Mouse (Mus musculus) limb, embryonic 11.5 days (tissue): Measurements from ENCODE around the gene Mettl26. TPM values are rescaled to one million over a fixed set of nuclear protein-coding genes. Genes with fewer than 3 reads are reported as not detected.

Experiments used
- ATAC-seq: fragments of 200-750 bp; cut with Nextera tagmentation; 2 replicates; pipeline ENCODE4 v1.8.0; 2017; ENCODE audit warnings: low read depth; ENCODE audit not compliant: insufficient number of reproducible peaks, low FRiP score, low TSS enrichment
- DNase-seq: peaks from one replicate; pipeline ENCODE4 v3.0.0-alpha.2; 2015; ENCODE audit warnings: low spot score
- H3K27ac ChIP-seq: fragments of 300-500 bp; sonication (generic); replicated peaks from 2 replicates; pipeline ENCODE4 v1.5.1; 2014; ENCODE audit warnings: low read depth, mild to moderate bottlenecking, low read length
- H3K27me3 ChIP-seq: fragments of 300-500 bp; sonication (generic); 2 replicates; pipeline ENCODE4 v1.6.1; 2014; ENCODE audit warnings: mild to moderate bottlenecking, low read length, mixed read lengths; ENCODE audit not compliant: control insufficient read depth, insufficient read depth
- H3K36me3 ChIP-seq: fragments of 300-500 bp; sonication (generic); 2 replicates; pipeline ENCODE4 v1.6.1; 2014; ENCODE audit warnings: mild to moderate bottlenecking, low read length, moderate library complexity, mixed read lengths; ENCODE audit not compliant: control insufficient read depth, insufficient read depth
- H3K4me1 ChIP-seq: fragments of 300-500 bp; sonication (generic); 2 replicates; pipeline ENCODE4 v1.6.1; 2014; ENCODE audit warnings: low read length, mixed read lengths; ENCODE audit not compliant: control insufficient read depth, insufficient read depth
- H3K4me2 ChIP-seq: fragments of 300-500 bp; sonication (generic); 2 replicates; pipeline ENCODE4 v1.6.1; 2014; ENCODE audit warnings: low read depth, mild to moderate bottlenecking, moderate library complexity; ENCODE audit not compliant: severe bottlenecking
- H3K4me3 ChIP-seq: fragments of 300-500 bp; sonication (generic); 2 replicates; pipeline ENCODE4 v1.5.1; 2014; ENCODE audit warnings: low read depth, low read length
- H3K9ac ChIP-seq: fragments of 300-500 bp; sonication (generic); 2 replicates; pipeline ENCODE4 v1.6.1; 2014; ENCODE audit warnings: mild to moderate bottlenecking, low read length
- H3K9me3 ChIP-seq: fragments of 300-500 bp; sonication (generic); 2 replicates; pipeline ENCODE4 v1.6.1; 2016; ENCODE audit warnings: low read length; ENCODE audit not compliant: control insufficient read depth
- WGBS: fragments of 180-500 bp; shearing (Covaris S2); extraction: QIAGEN DNeasy Blood & Tissue Kit; methylation state at CpG from one replicate; pipeline ENCODE4 v1.1.7; 2014; 5-methylcytosine and 5-hydroxymethylcytosine counted together
- polyA plus RNA-seq: library from polyadenylated mRNA; unstranded; fragments of >200 nt; fragmentation: Nextera tagmentation; extraction: Ambion mirVana; gene quantifications from 2 replicates; pipeline ENCODE4 v1.2.1, GENCODE M21; 2014

The Mettl26 gene
- polyA plus RNA-seq, result 55.9 and 60.9 TPM in 2 replicates

- peak; percentile 55; the same call in 1 of the 2 replicates for ATAC-seq
- peak within 1 kb of the TSS; percentile 88 for H3K4me2 ChIP-seq
Measured at GRCm38 (mm10) chr17:25874721-25875170, at the start of gene Mettl26. Gene Mettl26 (plus strand): TSS chr17:25875074.

GRCm38 (mm10) chr17:25825311-25825710, 49.6 kb upstream of the Mettl26 start:
- no peak overlapping the region for H3K27ac ChIP-seq
- WGBS, result 88% methylated on average over 6 of the region's 6 CpGs
- no peaks in the 10 kb centered on the region for H3K9me3 ChIP-seq
- no peak for ATAC-seq
- no peak overlapping the region for H3K4me2 ChIP-seq
- H3K9ac ChIP-seq, result no peak overlapping the region
- peaks cover 5% of the 10 kb centered on the region; the same call in 1 of the 2 replicates for H3K36me3 ChIP-seq
- H3K27me3 ChIP-seq, result peaks cover 5% of the 10 kb centered on the region
- no peak overlapping the region for H3K4me3 ChIP-seq
- DNase-seq, result no peak
- H3K4me1 ChIP-seq, result peaks cover 23% of the 10 kb centered on the region

More at GRCm38 (mm10) chr17:25874721-25875170, at the start of gene Mettl26:
- H3K27me3 ChIP-seq, result no peaks in the 10 kb centered on the region
- peak within 1 kb of the TSS; percentile 76 for H3K4me3 ChIP-seq
- H3K4me1 ChIP-seq, result peaks cover 11% of the 10 kb centered on the region
- peak within 1 kb of the TSS; percentile 53 for H3K27ac ChIP-seq
- H3K9ac ChIP-seq, result peak within 1 kb of the TSS; percentile 72
- under 1% methylated on average over 25 of the region's 25 CpGs for WGBS
- 0 out of 2 replicates have a peak, but pooled peaks cover 4% of the 10 kb centered on the region for H3K36me3 ChIP-seq
- no peaks in the 10 kb centered on the region for H3K9me3 ChIP-seq
- DNase-seq, result peak; percentile 100

- DNase-seq (no peak), ATAC-seq (no peak)
- H3K4me1 ChIP-seq, result peaks cover 23% of the 10 kb centered on the region
- no peak overlapping the region for H3K4me2 ChIP-seq
- no peak overlapping the region for H3K4me3 ChIP-seq
- H3K9ac ChIP-seq, result no peak overlapping the region
- 93% methylated on average over 27 of the region's 27 CpGs for WGBS
- H3K9me3 ChIP-seq, result no peaks in the 10 kb centered on the region
- H3K27ac ChIP-seq, result no peak overlapping the region
- H3K27me3 ChIP-seq, result no peaks in the 10 kb centered on the region
- peaks cover 13% of the 10 kb centered on the region for H3K36me3 ChIP-seq
Measured at GRCm38 (mm10) chr17:25825984-25826570, 48.8 kb upstream of the Mettl26 start.

- Histone ChIP-seq H3K36me3 (peaks cover 17% of the 10 kb centered on the region), H3K4me1 (peaks cover 32% of the 10 kb centered on the region)
- no peak for DNase-seq
Measured at GRCm38 (mm10) chr17:25827011-25827410, 47.9 kb upstream of the Mettl26 start.

GRCm38 (mm10) chr17:25827546-25828222, 47.2 kb upstream of the Mettl26 start:
- Histone ChIP-seq H3K27ac (no peak overlapping the region), H3K36me3 (peaks cover 17% of the 10 kb centered on the region), H3K4me2 (no peak overlapping the region), H3K9me3 (no peaks in the 10 kb centered on the region), H3K27me3 (no peaks in the 10 kb centered on the region), H3K9ac (no peak overlapping the region), H3K4me1 (peaks cover 34% of the 10 kb centered on the region), H3K4me3 (peak overlapping the region; percentile 48; the same call in 1 of the 2 replicates)
- no peak for DNase-seq
- ATAC-seq, result no peak
- WGBS, result 93% methylated on average over 21 of the region's 22 CpGs

More at GRCm38 (mm10) chr17:25827011-25827410, 47.9 kb upstream of the Mettl26 start:
- Histone ChIP-seq H3K27me3 (no peaks in the 10 kb centered on the region), H3K9me3 (no peaks in the 10 kb centered on the region), H3K4me2 (no peak overlapping the region), H3K9ac (no peak overlapping the region), H3K4me3 (no peak overlapping the region), H3K27ac (no peak overlapping the region)
- ATAC-seq, result no peak
- WGBS, result 92% methylated on average over 13 of the region's 13 CpGs

- peaks cover 17% of the 10 kb centered on the region for H3K36me3 ChIP-seq
- peak overlapping the region; percentile 85 for H3K4me2 ChIP-seq
- H3K9ac ChIP-seq, result peak overlapping the region; percentile 71; the same call in 1 of the 2 replicates
- peaks cover 34% of the 10 kb centered on the region for H3K4me1 ChIP-seq
- no peaks in the 10 kb centered on the region for H3K9me3 ChIP-seq
- H3K27ac ChIP-seq, result 0 out of 2 replicates have a peak overlapping the region, but pooled peaks have one; percentile 18
- ATAC-seq (no peak), DNase-seq (no peak)
- H3K4me3 ChIP-seq, result peak overlapping the region; percentile 48
- no peaks in the 10 kb centered on the region for H3K27me3 ChIP-seq
- WGBS, result 86% methylated on average over 8 of the region's 8 CpGs
Measured at GRCm38 (mm10) chr17:25828223-25828594, 46.7 kb upstream of the Mettl26 start.

GRCm38 (mm10) chr17:25828712-25829557, 45.9 kb upstream of the Mettl26 start, which contains the start of gene Jmjd8:
Gene Jmjd8 (plus strand): TSS chr17:25828867.
- no peaks in the 10 kb centered on the region for H3K9me3 ChIP-seq
- 1% methylated on average over 32 of the region's 32 CpGs for WGBS
- H3K4me1 ChIP-seq, result peaks cover 36% of the 10 kb centered on the region
- ATAC-seq (peak; percentile 27; the same call in 1 of the 2 replicates), DNase-seq (peak; percentile 86)
- H3K4me3 ChIP-seq, result peak within 1 kb of the TSS; percentile 48
- H3K9ac ChIP-seq, result peak within 1 kb of the TSS; percentile 71
- peaks cover 17% of the 10 kb centered on the region for H3K36me3 ChIP-seq
- peak within 1 kb of the TSS; percentile 85 for H3K4me2 ChIP-seq
- H3K27ac ChIP-seq, result peak within 1 kb of the TSS; percentile 63
- H3K27me3 ChIP-seq, result no peaks in the 10 kb centered on the region

- WGBS, result 50% methylated on average over 8 of the region's 8 CpGs
- DNase-seq (peak; percentile 42), ATAC-seq (no peak)
- Histone ChIP-seq H3K4me3 (peak overlapping the region; percentile 48), H3K27ac (peak overlapping the region; percentile 63), H3K4me1 (peaks cover 37% of the 10 kb centered on the region), H3K27me3 (no peaks in the 10 kb centered on the region), H3K36me3 (peaks cover 17% of the 10 kb centered on the region), H3K9me3 (no peaks in the 10 kb centered on the region), H3K9ac (peak overlapping the region; percentile 71), H3K4me2 (peak overlapping the region; percentile 85)
Measured at GRCm38 (mm10) chr17:25829558-25830017, 45.3 kb upstream of the Mettl26 start.
